Mouse (Mus musculus): ENCODE results near the gene Capn15.

DNA sequence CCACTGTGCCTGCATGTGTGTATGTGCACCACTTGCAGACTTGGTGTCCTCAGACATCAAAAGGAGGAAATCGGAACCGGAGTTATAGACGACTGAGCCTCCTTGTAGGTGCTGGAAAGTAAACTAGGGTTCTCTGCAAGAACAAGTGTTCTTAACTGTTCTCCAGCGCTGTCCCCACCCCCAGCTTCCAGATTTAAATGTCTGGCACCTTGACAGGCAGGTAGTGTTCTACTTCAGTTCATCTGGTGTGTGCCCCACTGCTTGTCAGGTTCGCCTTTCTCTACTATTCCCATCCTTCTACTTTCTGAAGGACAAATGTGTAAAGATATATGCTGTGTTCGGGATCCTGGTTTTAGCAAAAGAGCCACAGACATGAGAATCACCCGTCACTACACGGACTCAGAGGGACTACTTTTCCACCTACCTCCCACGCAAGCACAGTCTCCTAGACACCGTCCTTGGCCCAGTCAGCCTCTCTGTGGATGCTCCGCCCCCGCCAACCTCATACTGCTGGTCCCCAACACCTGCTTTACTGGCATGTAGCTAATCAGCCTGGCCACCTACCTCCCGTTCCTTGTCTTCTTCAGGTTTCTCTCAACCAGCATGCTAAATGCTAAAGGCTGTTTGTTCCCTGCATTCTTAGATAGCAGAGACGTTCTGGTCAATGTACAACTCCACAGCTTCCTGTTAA, 72.3 kb downstream of the Capn15 start:
- TF ChIP-seq CTCF (IDR thresholded peaks at IDR 0.05; ENCODE audit: low read depth, low read length) (no peak), TAL1 (conservative IDR thresholded peaks at IDR 0.05; ENCODE audit: low read depth, low read length) (no peak), GATA1 (IDR thresholded peaks at IDR 0.05; ENCODE audit: borderline replicate concordance, low read length) (no peak), GATA2 (IDR thresholded peaks at IDR 0.05; ENCODE audit: borderline replicate concordance, low read depth, low read length) (no peak), POLR2AphosphoS5 (IDR thresholded peaks at IDR 0.05; ENCODE audit: insufficient replicate concordance, low read depth, low read length) (no peak)

Measured in G1E (cell line).